ENCODE assay signal across 16 mouse cellular contexts in the genomic region with DNA sequence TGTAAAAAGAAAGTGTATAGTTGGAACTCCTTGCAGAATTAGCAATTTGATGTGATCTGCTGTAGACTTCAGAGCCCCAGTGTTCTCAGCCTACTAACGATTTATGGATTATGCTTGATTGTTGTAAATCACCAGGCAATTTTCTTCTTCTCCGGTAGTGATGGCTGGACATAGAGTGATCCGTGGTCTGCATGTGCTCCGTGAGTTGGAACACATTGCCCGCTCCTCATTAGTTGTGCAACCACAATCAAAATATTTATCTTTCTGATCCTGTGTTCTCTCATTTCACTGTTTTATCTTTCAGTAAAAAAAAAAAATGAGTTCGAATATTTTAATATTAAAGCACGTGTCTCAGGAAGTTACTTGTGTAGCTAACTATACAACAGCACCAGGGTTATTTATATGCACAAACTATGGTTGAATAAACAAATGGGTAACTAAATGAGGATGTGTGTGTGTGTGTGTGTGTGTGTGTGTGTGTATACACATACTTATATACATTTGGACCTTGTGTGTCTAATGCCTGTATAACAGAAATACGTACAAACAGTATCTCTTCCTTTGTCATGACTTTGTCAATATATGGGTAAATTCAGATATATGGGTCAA.
"Had no signal": no experiment of that assay in that cellular context is flagged by ENCODE, and none has a peak within 500 bp of the region (broad histone marks: within the 10 kb centered on the region; RNA-seq: fewer than 3 reads in every experiment).

No protein-coding gene starts in this region.

- H3K4me3 ChIP-seq: liver, embryonic 13.5 days; liver, embryonic 15.5 days; megakaryocyte, embryonic 14.5 days; midbrain, embryonic 13.5 days; midbrain, embryonic 15.5 days; neural tube, embryonic 12.5 days; stomach, embryonic 15.5 days had no signal

- H3K4me1 ChIP-seq: liver, embryonic 13.5 days; liver, embryonic 15.5 days; megakaryocyte, embryonic 14.5 days; midbrain, embryonic 13.5 days; midbrain, embryonic 15.5 days had no signal

- H3K4me2 ChIP-seq: liver, embryonic 13.5 days; liver, embryonic 15.5 days; midbrain, embryonic 11.5 days; midbrain, embryonic 13.5 days; midbrain, embryonic 15.5 days; neural tube, embryonic 12.5 days; stomach, embryonic 15.5 days had no signal

- DNase-seq: liver; liver, embryonic 13.5 days; liver, postnatal 0 days; right cerebral cortex, postnatal 14 days; thymus, adult 2 months; thymus, postnatal 25 days; thymus, postnatal 4 days had no signal

- ATAC-seq: liver, postnatal 0 days; midbrain, embryonic 13.5 days; midbrain, embryonic 15.5 days had no signal

- H3K9ac ChIP-seq: liver, embryonic 13.5 days; liver, embryonic 15.5 days; liver, postnatal 0 days; midbrain, embryonic 13.5 days; midbrain, embryonic 15.5 days; neural tube, embryonic 12.5 days; stomach, embryonic 15.5 days had no signal

- H3K27me3 ChIP-seq: liver, embryonic 13.5 days; liver, embryonic 15.5 days; megakaryocyte, embryonic 14.5 days; midbrain, embryonic 13.5 days; midbrain, embryonic 15.5 days; neural tube, embryonic 12.5 days; stomach, embryonic 15.5 days had no signal

- H3K27ac ChIP-seq: liver, embryonic 13.5 days; liver, embryonic 15.5 days; macrophage; midbrain, embryonic 13.5 days; midbrain, embryonic 15.5 days; neural tube, embryonic 12.5 days; stomach, postnatal 0 days had no signal

- H3K36me3 ChIP-seq: liver, embryonic 13.5 days; liver, embryonic 15.5 days; midbrain, embryonic 13.5 days; midbrain, embryonic 15.5 days; neural tube, embryonic 12.5 days; stomach, embryonic 15.5 days had no signal

- H3K9me3 ChIP-seq: liver, embryonic 13.5 days; liver, embryonic 15.5 days; megakaryocyte, embryonic 14.5 days; midbrain, embryonic 13.5 days; midbrain, embryonic 15.5 days; neural tube, embryonic 12.5 days; stomach, embryonic 15.5 days had no signal
